Mouse (Mus musculus) ES-E14 (cell line): ENCODE results near the gene Trim56.
"Not testable (repeated sequence)": the region's sequence is repeated elsewhere in the genome, so short reads cannot be mapped to it uniquely, and the experiment has no call there.

ENCODE experiments used
- MAFK ChIP-seq: IDR thresholded peaks from 2 replicates; pipeline ENCODE4 v1.6.1; 2014; ENCODE audit warnings: mild to moderate bottlenecking, low read depth, low read length, inconsistent platforms; ENCODE audit not compliant: insufficient read depth
- ZC3H11A ChIP-seq: IDR thresholded peaks from 2 replicates; pipeline ENCODE4 v1.6.1; 2012; ENCODE audit warnings: low read depth, mild to moderate bottlenecking, inconsistent platforms, low read length, borderline replicate concordance
- ZNF384 ChIP-seq: IDR thresholded peaks from 2 replicates; pipeline ENCODE4 v1.6.1; 2012; ENCODE audit warnings: low read depth, low read length, inconsistent platforms

DNA sequence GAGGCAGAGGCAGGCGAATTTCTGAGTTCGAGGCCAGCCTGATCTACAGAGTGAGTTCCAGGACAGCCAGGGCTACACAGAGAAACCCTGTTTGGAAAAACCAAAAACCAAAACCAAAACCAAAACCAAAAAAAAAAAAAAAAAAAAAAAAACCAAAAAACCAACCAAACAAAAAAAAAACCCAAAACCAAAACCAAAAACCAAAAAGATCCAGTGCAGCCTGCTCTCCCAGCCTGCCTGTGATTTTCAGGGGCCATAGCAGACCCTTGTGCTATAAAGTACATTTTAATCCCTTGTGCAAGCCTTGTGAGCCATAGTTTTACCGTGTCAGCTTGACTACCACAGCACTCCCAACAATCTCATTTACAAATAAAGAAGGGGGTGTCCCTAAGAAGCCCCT lies 2.0 kb upstream of the Trim56 start:
- TF ChIP-seq ZC3H11A, ZNF384, MAFK: not testable (repeated sequence)
